Mouse (Mus musculus) G1E (cell line): ENCODE results near the gene Adgrl3.

Source experiments
- CTCF ChIP-seq: IDR thresholded peaks from 2 replicates; pipeline ENCODE4 v1.5.1; 2012; ENCODE audit warnings: low read depth, low read length, inconsistent platforms, mixed read lengths
- GATA1 ChIP-seq: IDR thresholded peaks from 2 replicates; pipeline ENCODE4 v1.6.1; 2012; ENCODE audit warnings: borderline replicate concordance, low read length, inconsistent platforms, mixed read lengths
- GATA2 ChIP-seq: IDR thresholded peaks from 2 replicates; pipeline ENCODE4 v1.6.1; 2012; ENCODE audit warnings: low read depth, low read length, inconsistent platforms, borderline replicate concordance
- POLR2AphosphoS5 ChIP-seq: IDR thresholded peaks from 2 replicates; pipeline ENCODE4 v1.6.1; 2012; ENCODE audit warnings: low read depth, low read length, inconsistent platforms; ENCODE audit not compliant: insufficient replicate concordance
- TAL1 ChIP-seq: conservative IDR thresholded peaks from 2 replicates; pipeline ENCODE4 v1.6.1; 2012; ENCODE audit warnings: low read depth, low read length, inconsistent platforms, mixed read lengths

GRCm38 (mm10) chr5:81072888-81073287 lies 53.0 kb downstream of the Adgrl3 start:
- TF ChIP-seq CTCF (no peak), TAL1 (no peak), GATA1 (no peak), POLR2AphosphoS5 (no peak), GATA2 (no peak)
